Mouse (Mus musculus): ENCODE measurements around the gene Dcbld2.

The Dcbld2 gene

GRCm38 (mm10) chr16:58496791-58497190 lies 88.5 kb downstream of the Dcbld2 start:
- DNase-seq (ENCODE audit: low read depth) = no peak

- DNase-seq (ENCODE audit: low read depth) = peak; percentile 81
Measured at GRCm38 (mm10) chr16:58497886-58498713, 89.9 kb downstream of the Dcbld2 start.

GRCm38 (mm10) chr16:58499172-58499584 lies 90.9 kb downstream of the Dcbld2 start:
- no peak for DNase-seq (ENCODE audit: low read depth)

- no peak for DNase-seq (ENCODE audit: low read depth)
Measured at GRCm38 (mm10) chr16:58499650-58500049, 91.4 kb downstream of the Dcbld2 start.

GRCm38 (mm10) chr16:58501760-58502301 lies 93.6 kb downstream of the Dcbld2 start:
- no peak for DNase-seq (ENCODE audit: low read depth)

GRCm38 (mm10) chr16:58502566-58502965 lies 94.3 kb downstream of the Dcbld2 start:
- DNase-seq (ENCODE audit: low read depth) = no peak

GRCm38 (mm10) chr16:58504945-58505344 lies 96.7 kb downstream of the Dcbld2 start:
- DNase-seq (ENCODE audit: low read depth) = no peak

GRCm38 (mm10) chr16:58512181-58512761 lies 104.0 kb downstream of the Dcbld2 start:
- DNase-seq (ENCODE audit: low read depth) = no peak

GRCm38 (mm10) chr16:58512887-58513286 lies 104.6 kb downstream of the Dcbld2 start:
- no peak for DNase-seq (ENCODE audit: low read depth)

- DNase-seq (ENCODE audit: low read depth) = no peak
Measured at GRCm38 (mm10) chr16:58513755-58514154, 105.5 kb downstream of the Dcbld2 start.

- DNase-seq (ENCODE audit: low read depth) = peak; percentile 85
Measured at GRCm38 (mm10) chr16:58514565-58514964, 106.3 kb downstream of the Dcbld2 start.

GRCm38 (mm10) chr16:58516161-58516560 lies 107.9 kb downstream of the Dcbld2 start:
- no peak for DNase-seq (ENCODE audit: low read depth)

GRCm38 (mm10) chr16:58516960-58517798 lies 108.9 kb downstream of the Dcbld2 start:
- DNase-seq (ENCODE audit: low read depth) = no peak
